Mouse (Mus musculus) neural tube, embryonic 11.5 days (tissue): ENCODE data around the gene Zfp784. TPM values are rescaled to one million over a fixed set of nuclear protein-coding genes. Genes with fewer than 3 reads are reported as not detected.
"Not testable (repeated sequence)": the region's sequence is repeated elsewhere in the genome, so short reads cannot be mapped to it uniquely, and the experiment has no call there.

ENCODE experiments used
- ATAC-seq: fragments of 200-750 bp; cut with Nextera tagmentation; 2 replicates; pipeline ENCODE4 v1.8.0; 2017; ENCODE audit warnings: moderate number of reproducible peaks, mild to moderate bottlenecking, moderate TSS enrichment, moderate library complexity; ENCODE audit not compliant: insufficient read depth, low FRiP score, low TSS enrichment
- DNase-seq: peaks from one replicate; pipeline ENCODE4 v3.0.0-alpha.2; 2015; ENCODE audit warnings: low spot score
- H3K27ac ChIP-seq: fragments of 300-500 bp; sonication (generic); 2 replicates; pipeline ENCODE4 v1.5.1; 2014; ENCODE audit warnings: low read depth, mild to moderate bottlenecking, low read length
- H3K27me3 ChIP-seq: fragments of 300-500 bp; sonication (generic); 2 replicates; pipeline ENCODE4 v1.6.1; 2014; ENCODE audit warnings: mild to moderate bottlenecking, low read length, mixed read lengths; ENCODE audit not compliant: control insufficient read depth, insufficient read depth
- H3K36me3 ChIP-seq: fragments of 300-500 bp; sonication (generic); 2 replicates; pipeline ENCODE4 v1.6.1; 2014; ENCODE audit warnings: mild to moderate bottlenecking, low read length, moderate library complexity, mixed read lengths; ENCODE audit not compliant: control insufficient read depth, insufficient read depth
- H3K4me1 ChIP-seq: fragments of 300-500 bp; sonication (generic); 2 replicates; pipeline ENCODE4 v1.6.1; 2014; ENCODE audit warnings: low read length, mixed read lengths; ENCODE audit not compliant: control insufficient read depth, insufficient read depth
- H3K4me2 ChIP-seq: fragments of 300-500 bp; sonication (generic); 2 replicates; pipeline ENCODE4 v1.6.1; 2014; ENCODE audit warnings: low read depth, mild to moderate bottlenecking, moderate library complexity
- H3K4me3 ChIP-seq: fragments of 300-500 bp; sonication (generic); 2 replicates; pipeline ENCODE4 v1.5.1; 2014; ENCODE audit warnings: low read depth, low read length
- H3K9ac ChIP-seq: fragments of 300-500 bp; sonication (generic); 2 replicates; pipeline ENCODE4 v1.6.1; 2014; ENCODE audit warnings: mild to moderate bottlenecking, low read length
- H3K9me3 ChIP-seq: fragments of 300-500 bp; sonication (generic); 2 replicates; pipeline ENCODE4 v1.6.1; 2016; ENCODE audit warnings: low read length; ENCODE audit not compliant: control insufficient read depth
- WGBS: fragments of 180-500 bp; shearing (Covaris S2); extraction: QIAGEN DNeasy Blood & Tissue Kit; methylation state at CpG from one replicate; pipeline ENCODE4 v1.1.7; 2014; 5-methylcytosine and 5-hydroxymethylcytosine counted together
- polyA plus RNA-seq: library from polyadenylated mRNA; unstranded; fragments of >200 nt; fragmentation: Nextera tagmentation; extraction: Ambion mirVana; gene quantifications from 2 replicates; pipeline ENCODE4 v1.2.1, GENCODE M21; 2014

Gene Zfp784
- polyA plus RNA-seq, 1 experiment from 2014 or later = 3.2 TPM

GRCm38 (mm10) chr7:5014251-5015117 is 23.8 kb downstream of the Zfp784 start, which contains the start of the genes Zfp524 and Fiz1:
Zfp524 (plus strand) TSS chr7:5014415.
Fiz1 (minus strand) TSS chr7:5014697.
- Histone ChIP-seq H3K9me3 (no peaks in the 10 kb centered on the region), H3K9ac (peak within 1 kb of the TSS; percentile 77), H3K27ac (peak within 1 kb of the TSS; percentile 92), H3K4me3 (peak within 1 kb of the TSS; percentile 46), H3K4me1 (peaks cover 7% of the 10 kb centered on the region; the same call in 1 of the 2 replicates), H3K4me2 (peak within 1 kb of the TSS; percentile 57), H3K27me3 (no peaks in the 10 kb centered on the region), H3K36me3 (peaks cover 21% of the 10 kb centered on the region)
- ATAC-seq (peak; percentile 81), DNase-seq (peak; percentile 97)
- 0% methylated on average over 42 of the region's 42 CpGs for WGBS

GRCm38 (mm10) chr7:5012681-5013513 is 25.3 kb downstream of the Zfp784 start:
- no peak overlapping the region for H3K9ac ChIP-seq
- H3K9me3 ChIP-seq = no peaks in the 10 kb centered on the region
- H3K27me3 ChIP-seq = no peaks in the 10 kb centered on the region
- no peak overlapping the region for H3K27ac ChIP-seq
- H3K4me2 ChIP-seq = no peak overlapping the region
- DNase-seq (no peak), ATAC-seq (no peak)
- 91% methylated on average over 27 of the region's 27 CpGs for WGBS
- no peak overlapping the region for H3K4me3 ChIP-seq
- peaks cover 34% of the 10 kb centered on the region for H3K36me3 ChIP-seq
- peaks cover 7% of the 10 kb centered on the region; the same call in 1 of the 2 replicates for H3K4me1 ChIP-seq

- H3K4me3 ChIP-seq = no peak overlapping the region
- no peak overlapping the region for H3K9ac ChIP-seq
Observed at GRCm38 (mm10) chr7:5008229-5008628, 30.0 kb downstream of the Zfp784 start.

GRCm38 (mm10) chr7:5002876-5003275 is 35.4 kb downstream of the Zfp784 start:
- H3K9me3 ChIP-seq, H3K4me2 ChIP-seq, H3K4me3 ChIP-seq, H3K9ac ChIP-seq, H3K36me3 ChIP-seq, ATAC-seq, H3K27me3 ChIP-seq, H3K4me1 ChIP-seq, DNase-seq, H3K27ac ChIP-seq: not testable (repeated sequence)
- WGBS = 72% methylated on average over 8 of the region's 8 CpGs

More at GRCm38 (mm10) chr7:5008229-5008628, 30.0 kb downstream of the Zfp784 start:
- DNase-seq (no peak), ATAC-seq (no peak)
- WGBS = 97% methylated on average over 26 of the region's 26 CpGs
- Histone ChIP-seq H3K9me3 (no peaks in the 10 kb centered on the region), H3K4me1 (0 out of 2 replicates have a peak, but pooled peaks cover under 1% of the 10 kb centered on the region), H3K27me3 (no peaks in the 10 kb centered on the region), H3K27ac (no peak overlapping the region), H3K36me3 (peaks cover 40% of the 10 kb centered on the region), H3K4me2 (no peak overlapping the region)

- Histone ChIP-seq H3K4me2 (no peak overlapping the region), H3K27me3 (peaks cover 2% of the 10 kb centered on the region), H3K9ac (no peak overlapping the region), H3K27ac (no peak overlapping the region), H3K4me1 (peaks cover 10% of the 10 kb centered on the region), H3K9me3 (no peaks in the 10 kb centered on the region), H3K36me3 (no peaks in the 10 kb centered on the region), H3K4me3 (no peak overlapping the region)
- no peak for ATAC-seq
- 65% methylated on average over 2 of the region's 2 CpGs for WGBS
- DNase-seq = no peak
Observed at GRCm38 (mm10) chr7:4999876-5000275, 38.4 kb downstream of the Zfp784 start.

- 71% methylated on average over 6 of the region's 8 CpGs for WGBS
- peak overlapping the region; percentile 91 for H3K9ac ChIP-seq
- peaks cover 17% of the 10 kb centered on the region for H3K4me1 ChIP-seq
- peaks cover 7% of the 10 kb centered on the region for H3K36me3 ChIP-seq
- H3K9me3 ChIP-seq = no peaks in the 10 kb centered on the region; the same call in 1 of the 2 replicates
- no peak overlapping the region for H3K27ac ChIP-seq
- no peak for ATAC-seq
- peaks cover 19% of the 10 kb centered on the region for H3K27me3 ChIP-seq
- H3K4me2 ChIP-seq = peak overlapping the region; percentile 87
- H3K4me3 ChIP-seq = peak overlapping the region; percentile 72
- no peak for DNase-seq
Observed at GRCm38 (mm10) chr7:4996934-4997333, 41.3 kb downstream of the Zfp784 start.

- peak within 1 kb of the TSS; percentile 91 for H3K9ac ChIP-seq
- H3K4me1 ChIP-seq = peaks cover 17% of the 10 kb centered on the region
- WGBS = 8% methylated on average over 15 of the region's 26 CpGs
- no peaks in the 10 kb centered on the region; the same call in 1 of the 2 replicates for H3K9me3 ChIP-seq
- H3K4me3 ChIP-seq = peak within 1 kb of the TSS; percentile 72
- ATAC-seq (peak; percentile 85), DNase-seq (peak; percentile 93)
- H3K27me3 ChIP-seq = peaks cover 19% of the 10 kb centered on the region
- H3K36me3 ChIP-seq = peaks cover 7% of the 10 kb centered on the region
- peak within 1 kb of the TSS; percentile 87 for H3K4me2 ChIP-seq
- H3K27ac ChIP-seq = peak within 1 kb of the TSS; percentile 21; the same call in 1 of the 2 replicates
Observed at GRCm38 (mm10) chr7:4996003-4996895, 42.0 kb downstream of the Zfp784 start, which contains the start of gene Zfp579. Zfp579 (minus strand) TSS chr7:4996158.
